8 mouse cellular contexts compared by ENCODE assay signal in genomic region chr1:190174671-190175661, GRCm38 (mm10). TPM values are rescaled to one million over a fixed set of nuclear protein-coding genes. Genes with fewer than 3 reads are reported as not detected.
DNase-seq lines count a peak whose midpoint lies in the region; ATAC-seq and TF ChIP-seq lines count a peak whose summit lies in the region.

No protein-coding gene starts in this region.

- 2% methylated on average over 65 of the region's 65 CpGs for WGBS in liver, adult 2 months
- WGBS in heart, embryonic 12.5 days: 1% methylated on average over 65 of the region's 65 CpGs
- 3% methylated on average over 65 of the region's 65 CpGs for WGBS in neural tube, embryonic 15.5 days

- peak; percentile 42; the same call in 1 of the 2 replicates for TF ChIP-seq POLR2A in liver, adult 2 months (IDR thresholded peaks at IDR 0.05; ENCODE audit: extremely low read depth, insufficient read depth, low read length)

- peak overlapping the region; percentile 81 for H3K4me2 ChIP-seq in heart, embryonic 12.5 days
- peak overlapping the region; percentile 90 for H3K4me2 ChIP-seq in neural tube, embryonic 15.5 days

- 0 out of 2 replicates have a peak, but pooled peaks cover 3% of the 10 kb centered on the region for H3K9me3 ChIP-seq in heart, embryonic 12.5 days (replicated peaks)
- H3K9me3 ChIP-seq in neural tube, embryonic 15.5 days (replicated peaks): no peaks in the 10 kb centered on the region

- H3K36me3 ChIP-seq in liver, adult 2 months (ENCODE audit: control insufficient read depth, insufficient read depth, low read length): no peaks in the 10 kb centered on the region
- H3K36me3 ChIP-seq in heart, embryonic 12.5 days: no peaks in the 10 kb centered on the region
- no peaks in the 10 kb centered on the region for H3K36me3 ChIP-seq in neural tube, embryonic 15.5 days

- 0 out of 2 replicates have a peak, but pooled peaks have one; percentile 3 for ATAC-seq in heart, embryonic 12.5 days (ENCODE audit: insufficient number of reproducible peaks, low FRiP score)
- no peak for ATAC-seq in neural tube, embryonic 15.5 days (ENCODE audit: low FRiP score)

- peak; percentile 71 for DNase-seq in liver, adult 2 months (ENCODE audit: extremely low read depth, low read depth, low spot score)
- no peak for DNase-seq in liver
- DNase-seq in cerebellum, adult 9-11 months: peak; percentile 83
- peak; percentile 14 for DNase-seq in kidney, postnatal 14 days
- no peak for DNase-seq in thymus, postnatal 14 days
- no peak for DNase-seq in c-Kit-positive CD71-positive TER-119-positive erythroid progenitor cells, embryonic 14.5 days (ENCODE audit: low spot score)

- peak overlapping the region; percentile 94 for H3K9ac ChIP-seq in liver, adult 2 months (ENCODE audit: low read depth, low read length)
- H3K9ac ChIP-seq in heart, embryonic 12.5 days: peak overlapping the region; percentile 66
- H3K9ac ChIP-seq in neural tube, embryonic 15.5 days (replicated peaks): peak overlapping the region; percentile 44

- H3K79me2 ChIP-seq in liver, adult 2 months (ENCODE audit: control insufficient read depth, insufficient read depth, low read length): peaks cover 3% of the 10 kb centered on the region; the same call in 1 of the 2 replicates

- peak overlapping the region; percentile 93 for H3K27ac ChIP-seq in liver, adult 2 months (replicated peaks; ENCODE audit: insufficient read depth, low read depth, low read length)
- peak overlapping the region; percentile 45 for H3K27ac ChIP-seq in heart, embryonic 12.5 days (ENCODE audit: poor library complexity, severe bottlenecking)
- H3K27ac ChIP-seq in neural tube, embryonic 15.5 days (replicated peaks): no peak overlapping the region

- no peaks in the 10 kb centered on the region for H3K27me3 ChIP-seq in liver, adult 2 months (ENCODE audit: control insufficient read depth, insufficient read depth, low read length)
- peaks cover 4% of the 10 kb centered on the region for H3K27me3 ChIP-seq in heart, embryonic 12.5 days (replicated peaks)
- peaks cover 35% of the 10 kb centered on the region for H3K27me3 ChIP-seq in neural tube, embryonic 15.5 days (replicated peaks)

- H3K4me1 ChIP-seq in liver, adult 2 months (ENCODE audit: control insufficient read depth, insufficient read depth, low read length): peaks cover 15% of the 10 kb centered on the region
- peaks cover 37% of the 10 kb centered on the region for H3K4me1 ChIP-seq in heart, embryonic 12.5 days (replicated peaks)
- H3K4me1 ChIP-seq in neural tube, embryonic 15.5 days: peaks cover 44% of the 10 kb centered on the region

- H3K4me3 ChIP-seq in liver, adult 2 months (ENCODE audit: insufficient read depth, low read depth, low read length): peak overlapping the region; percentile 65
- H3K4me3 ChIP-seq in heart, embryonic 12.5 days: peak overlapping the region; percentile 50
- H3K4me3 ChIP-seq in neural tube, embryonic 15.5 days (replicated peaks): peak overlapping the region; percentile 41

- no peak for TF ChIP-seq CTCF in liver, adult 2 months (IDR thresholded peaks at IDR 0.05; ENCODE audit: low read depth, low read length)

RNA-seq across cellular contexts. Expression of gene Prox1, which starts 4.5 kb away (rescaled TPM):
- 20.1 and 27.1 TPM in 2 replicates for total RNA-seq in liver, adult 2 months (2014; rRNA removed)
- polyA plus RNA-seq in liver, adult 2 months (2012; rRNA removed): 22.2 and 23.0 TPM in 2 replicates
- 26.5 and 29.6 TPM in 2 replicates for polyA plus RNA-seq in heart, embryonic 12.5 days (2016; fragmentation: Nextera tagmentation; extraction: Ambion mirVana)
- polyA plus RNA-seq in neural tube, embryonic 15.5 days (2015; fragmentation: Nextera tagmentation; extraction: Ambion mirVana): 9.1 and 9.7 TPM in 2 replicates

Comparison
In these comparisons a context has a peak if more than half of its experiments do, and no peak if none do; other contexts are left out.
1. DNase-seq: peak in liver, adult 2 months (single experiment), cerebellum, adult 9-11 months (single experiment) and kidney, postnatal 14 days (single experiment); none in liver (single experiment), thymus, postnatal 14 days (single experiment) and c-Kit-positive CD71-positive TER-119-positive erythroid progenitor cells, embryonic 14.5 days (single experiment).
2. H3K9ac ChIP-seq: peak in every context shown above with its lines; median percentile 94 in liver, adult 2 months; 66 in heart, embryonic 12.5 days; 44 in neural tube, embryonic 15.5 days.
3. Peak in every context shown above with its lines, with median percentiles within 50 percentile points of each other: H3K4me3 ChIP-seq.